Mouse (Mus musculus) midbrain, embryonic 14.5 days (tissue): ENCODE data around the gene Sh3bp5. TPM values are rescaled to one million over a fixed set of nuclear protein-coding genes. Genes with fewer than 3 reads are reported as not detected.

Experiments used
- ATAC-seq: fragments of 200-750 bp; cut with Nextera tagmentation; 2 replicates; pipeline ENCODE4 v1.8.0; 2017; ENCODE audit warnings: moderate number of reproducible peaks, moderate library complexity; ENCODE audit not compliant: low FRiP score, low TSS enrichment
- DNase-seq: peaks from one replicate; pipeline ENCODE4 v3.0.0-alpha.2; 2015
- H3K27ac ChIP-seq: fragments of 300-500 bp; sonication (generic); replicated peaks from 2 replicates; pipeline ENCODE4 v1.5.1; 2014; ENCODE audit warnings: mild to moderate bottlenecking, low read depth, low read length, moderate library complexity
- H3K27me3 ChIP-seq: fragments of 300-500 bp; sonication (generic); 2 replicates; pipeline ENCODE4 v1.6.1; 2014; ENCODE audit warnings: low read length, control low read depth, mixed read lengths; ENCODE audit not compliant: control insufficient read depth, insufficient read depth
- H3K36me3 ChIP-seq: fragments of 300-500 bp; sonication (generic); 2 replicates; pipeline ENCODE4 v1.6.1; 2014; ENCODE audit warnings: low read length, control low read depth; ENCODE audit not compliant: control insufficient read depth, insufficient read depth
- H3K4me1 ChIP-seq: fragments of 300-500 bp; sonication (generic); 2 replicates; pipeline ENCODE4 v1.6.1; 2014; ENCODE audit warnings: mild to moderate bottlenecking, antibody characterized with exemption, low read length, control low read depth; ENCODE audit not compliant: control insufficient read depth, insufficient read depth
- H3K4me2 ChIP-seq: fragments of 300-500 bp; sonication (generic); 2 replicates; pipeline ENCODE4 v1.6.1; 2014; ENCODE audit warnings: mild to moderate bottlenecking, low read length, moderate library complexity
- H3K4me3 ChIP-seq: fragments of 300-500 bp; sonication (generic); replicated peaks from 2 replicates; pipeline ENCODE4 v1.5.1; 2014; ENCODE audit warnings: low read depth, low read length
- H3K9ac ChIP-seq: fragments of 300-500 bp; sonication (generic); replicated peaks from 2 replicates; pipeline ENCODE4 v1.6.1; 2014; ENCODE audit warnings: mild to moderate bottlenecking, low read length, moderate library complexity
- H3K9me3 ChIP-seq: fragments of 300-500 bp; sonication (generic); 2 replicates; pipeline ENCODE4 v1.6.1; 2016; ENCODE audit warnings: low read length, control low read depth, mixed read lengths; ENCODE audit not compliant: control insufficient read depth
- WGBS: fragments of 180-500 bp; shearing (Covaris S2); extraction: QIAGEN DNeasy Blood & Tissue Kit; methylation state at CpG from one replicate; pipeline ENCODE4 v1.1.7; 2014; 5-methylcytosine and 5-hydroxymethylcytosine counted together
- polyA plus RNA-seq: library from polyadenylated mRNA; unstranded; fragments of >200 nt; fragmentation: Nextera tagmentation; extraction: Ambion mirVana; gene quantifications from 2 replicates; pipeline ENCODE4 v1.2.1, GENCODE M21; 2014

Sh3bp5 gene
- polyA plus RNA-seq, 1 experiment from 2014 or later, result 82.4 TPM

DNA sequence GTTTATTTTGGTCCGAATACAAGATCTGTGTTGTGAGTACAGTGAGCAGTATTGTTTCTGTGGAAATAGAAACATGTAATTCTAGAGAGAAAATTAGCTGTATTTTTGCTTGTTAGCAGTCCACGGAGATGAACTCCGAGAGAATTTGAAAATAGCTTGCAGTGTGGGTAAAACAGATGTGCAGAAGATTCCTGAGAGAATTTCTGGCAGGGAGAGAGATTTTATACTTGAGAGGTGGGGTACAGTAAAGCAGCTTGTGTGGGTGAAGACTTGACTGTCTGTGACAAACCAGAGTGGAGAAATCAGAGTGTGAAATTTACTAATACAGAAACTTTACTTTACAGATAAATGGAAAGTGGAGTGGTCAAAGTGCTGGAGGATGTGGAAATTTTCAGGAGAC, 66.5 kb downstream of the Sh3bp5 start:
- 95% methylated on average over 3 of the region's 3 CpGs for WGBS
- Histone ChIP-seq H3K36me3 (peaks cover 77% of the 10 kb centered on the region), H3K4me1 (no peaks in the 10 kb centered on the region), H3K27ac (no peak overlapping the region), H3K9ac (no peak overlapping the region), H3K9me3 (no peaks in the 10 kb centered on the region), H3K27me3 (no peaks in the 10 kb centered on the region), H3K4me2 (no peak overlapping the region), H3K4me3 (no peak overlapping the region)
- DNase-seq (no peak), ATAC-seq (no peak)

DNA sequence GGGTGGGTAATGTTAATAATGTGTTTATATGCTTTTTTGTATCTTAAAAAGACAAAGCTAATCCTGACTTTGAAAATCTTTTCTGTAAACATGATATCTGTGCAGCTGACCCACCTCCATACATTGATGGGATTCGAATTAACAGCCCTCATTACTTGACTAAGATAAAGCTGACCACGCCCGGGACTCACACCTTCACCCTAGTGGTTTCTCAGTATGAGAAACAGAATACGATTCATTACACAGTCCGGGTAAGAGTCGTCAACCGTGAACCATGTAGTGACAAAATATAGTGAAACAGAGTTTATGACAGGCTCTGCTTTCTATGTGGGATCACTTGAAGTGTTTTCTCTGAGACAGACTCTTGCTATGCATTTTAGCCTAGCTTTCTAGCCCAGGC, 67.9 kb downstream of the Sh3bp5 start:
- H3K9ac ChIP-seq, result no peak overlapping the region
- DNase-seq (no peak), ATAC-seq (no peak)
- H3K9me3 ChIP-seq, result no peaks in the 10 kb centered on the region
- no peak overlapping the region for H3K27ac ChIP-seq
- H3K4me1 ChIP-seq, result no peaks in the 10 kb centered on the region
- H3K36me3 ChIP-seq, result peaks cover 77% of the 10 kb centered on the region
- 92% methylated on average over 7 of the region's 7 CpGs for WGBS
- H3K4me2 ChIP-seq, result no peak overlapping the region
- H3K27me3 ChIP-seq, result no peaks in the 10 kb centered on the region
- H3K4me3 ChIP-seq, result no peak overlapping the region

DNA sequence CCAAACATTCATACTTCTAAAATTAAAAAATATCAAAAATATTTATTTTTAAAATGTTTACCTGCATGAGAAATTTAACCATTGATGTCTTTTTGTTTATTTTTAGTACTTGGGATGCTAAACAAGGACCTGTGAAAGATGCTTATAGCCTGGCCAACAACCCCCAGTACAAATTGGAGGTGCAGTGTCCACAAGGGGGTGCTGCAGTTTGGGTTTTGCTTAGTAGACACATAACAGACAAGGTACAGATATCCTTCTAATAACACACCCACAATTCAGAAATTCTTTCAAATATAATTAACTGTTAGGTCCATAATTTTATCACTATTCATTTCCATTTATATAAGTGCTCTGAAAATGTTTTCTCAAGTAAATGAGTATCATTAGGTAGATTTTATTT, 70.5 kb downstream of the Sh3bp5 start:
- DNase-seq, result peak; percentile 81
- no peak for ATAC-seq
- peaks cover 75% of the 10 kb centered on the region for H3K36me3 ChIP-seq
- H3K4me3 ChIP-seq, result no peak overlapping the region
- H3K27ac ChIP-seq, result no peak overlapping the region
- H3K9me3 ChIP-seq, result no peaks in the 10 kb centered on the region
- H3K4me2 ChIP-seq, result no peak overlapping the region
- H3K27me3 ChIP-seq, result no peaks in the 10 kb centered on the region
- no peak overlapping the region for H3K9ac ChIP-seq
- no peaks in the 10 kb centered on the region for H3K4me1 ChIP-seq

DNA sequence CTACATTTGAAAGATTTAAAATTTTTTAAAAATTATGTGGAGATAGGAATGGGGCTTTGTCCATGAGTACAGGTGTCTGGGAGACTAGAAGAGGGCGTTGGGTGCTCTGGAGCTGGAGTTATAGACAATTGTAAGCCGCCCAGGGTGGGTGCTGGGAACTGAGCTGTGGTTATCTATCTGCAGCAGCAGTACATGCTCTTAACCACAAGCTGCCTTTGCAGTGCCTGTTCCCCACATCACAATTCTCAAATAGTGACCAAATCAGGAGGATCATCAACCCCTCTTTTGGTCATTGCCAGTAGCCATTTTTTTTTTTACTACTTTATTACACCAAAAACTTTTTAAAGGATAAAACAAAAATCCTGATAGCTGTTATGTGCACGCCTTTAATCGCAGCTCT, 71.3 kb downstream of the Sh3bp5 start:
- Histone ChIP-seq H3K36me3 (peaks cover 73% of the 10 kb centered on the region), H3K4me2 (no peak overlapping the region), H3K4me1 (no peaks in the 10 kb centered on the region), H3K4me3 (no peak overlapping the region), H3K27me3 (no peaks in the 10 kb centered on the region), H3K27ac (no peak overlapping the region), H3K9me3 (no peaks in the 10 kb centered on the region), H3K9ac (no peak overlapping the region)
- ATAC-seq (no peak), DNase-seq (no peak)
- 98% methylated on average over 4 of the region's 4 CpGs for WGBS

DNA sequence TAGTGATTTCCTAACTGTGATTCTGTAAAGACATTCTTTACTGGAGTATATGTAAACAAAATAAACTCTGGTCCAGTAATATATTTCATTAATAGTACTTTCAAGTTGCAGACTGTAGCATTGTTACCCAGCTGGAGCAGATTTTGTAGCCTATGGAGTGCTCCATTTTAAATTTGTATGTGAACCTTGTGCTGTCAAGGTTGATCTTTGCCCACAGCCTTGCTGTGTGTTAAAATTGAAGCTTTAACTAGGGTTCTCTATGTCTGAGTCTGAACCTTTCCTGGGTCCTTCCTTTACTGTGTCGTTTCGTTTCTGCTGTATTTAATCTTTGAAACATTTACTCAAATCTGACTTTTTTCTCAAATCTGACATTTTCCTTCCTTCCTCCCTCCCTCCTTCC, 73.6 kb downstream of the Sh3bp5 start:
- Histone ChIP-seq H3K27me3 (no peaks in the 10 kb centered on the region), H3K36me3 (peaks cover 70% of the 10 kb centered on the region), H3K27ac (no peak overlapping the region), H3K9ac (no peak overlapping the region), H3K4me3 (no peak overlapping the region), H3K4me1 (no peaks in the 10 kb centered on the region), H3K9me3 (no peaks in the 10 kb centered on the region), H3K4me2 (no peak overlapping the region)
- 97% methylated on average over 2 of the region's 2 CpGs for WGBS
- DNase-seq (no peak), ATAC-seq (no peak)

DNA sequence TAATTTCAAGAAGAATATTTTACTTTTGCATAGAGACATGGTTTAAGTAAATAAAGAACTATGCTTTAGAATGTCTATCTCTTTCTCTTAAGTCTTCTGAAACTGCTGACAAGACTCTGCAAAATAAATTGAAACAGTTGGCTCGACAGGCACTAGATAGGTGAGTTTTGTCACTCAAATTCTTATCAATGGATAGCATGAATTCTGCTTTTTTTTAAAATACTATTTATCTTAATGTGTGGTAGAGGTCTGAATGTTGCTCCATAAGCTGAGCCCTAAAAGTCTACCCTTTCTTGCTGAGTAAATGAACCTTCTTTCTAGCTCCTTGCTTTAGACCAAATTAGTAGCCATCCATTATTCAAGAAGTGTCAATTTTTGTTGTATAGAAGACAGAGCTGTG, 90.5 kb downstream of the Sh3bp5 start:
- Histone ChIP-seq H3K9ac (no peak overlapping the region), H3K4me1 (no peaks in the 10 kb centered on the region), H3K9me3 (no peaks in the 10 kb centered on the region), H3K27me3 (no peaks in the 10 kb centered on the region), H3K27ac (no peak overlapping the region), H3K36me3 (peaks cover 53% of the 10 kb centered on the region), H3K4me3 (no peak overlapping the region), H3K4me2 (no peak overlapping the region)
- DNase-seq (no peak), ATAC-seq (no peak)
- 92% methylated on average over 1 of the region's 1 CpGs for WGBS

DNA sequence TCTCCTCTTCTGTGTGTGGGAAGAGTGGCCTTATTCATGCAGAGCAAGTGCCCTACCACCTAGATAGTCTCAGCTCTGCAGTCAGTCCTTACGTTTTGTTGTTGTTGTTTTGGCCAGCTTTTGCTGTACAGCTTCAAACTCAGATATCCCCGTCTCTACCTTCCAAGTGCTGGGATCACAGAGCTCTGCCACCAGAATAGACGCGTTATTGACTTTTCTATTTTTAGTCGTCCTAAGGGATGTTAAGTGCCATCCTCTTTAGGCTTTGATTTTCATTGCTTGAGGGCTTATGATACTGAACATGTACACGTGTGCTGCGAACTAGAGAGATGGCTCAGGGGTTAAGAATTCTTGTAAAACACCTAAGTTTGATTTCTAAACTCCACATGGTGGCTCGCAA, 92.6 kb downstream of the Sh3bp5 start:
- DNase-seq (no peak), ATAC-seq (no peak)
- Histone ChIP-seq H3K36me3 (peaks cover 42% of the 10 kb centered on the region), H3K9ac (no peak overlapping the region), H3K4me2 (no peak overlapping the region), H3K4me3 (no peak overlapping the region), H3K9me3 (no peaks in the 10 kb centered on the region), H3K27me3 (no peaks in the 10 kb centered on the region), H3K27ac (no peak overlapping the region), H3K4me1 (peaks cover 4% of the 10 kb centered on the region; the same call in 1 of the 2 replicates)
- 85% methylated on average over 8 of the region's 8 CpGs for WGBS

DNA sequence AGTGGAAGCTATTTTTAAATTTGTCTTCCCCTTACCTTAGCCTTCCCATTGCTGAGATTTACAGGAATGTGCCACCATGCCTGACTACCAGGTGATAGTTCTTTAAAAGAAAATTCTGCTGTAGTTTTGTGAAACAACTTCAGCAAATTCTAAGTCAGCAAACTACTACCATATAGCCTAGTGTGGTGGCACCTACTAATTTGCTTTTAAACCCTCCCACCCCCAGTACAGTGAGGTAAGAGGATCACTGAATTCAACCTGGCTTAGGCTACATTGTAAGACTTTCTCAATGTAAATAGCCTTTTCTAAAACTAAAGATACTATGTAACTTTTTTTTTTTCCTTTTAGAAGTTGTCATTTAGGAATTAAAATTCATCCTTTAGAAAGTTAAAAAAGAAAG, 97.9 kb downstream of the Sh3bp5 start:
- no peaks in the 10 kb centered on the region for H3K9me3 ChIP-seq
- H3K27me3 ChIP-seq, result no peaks in the 10 kb centered on the region
- peaks cover 17% of the 10 kb centered on the region for H3K4me1 ChIP-seq
- H3K4me3 ChIP-seq, result peak overlapping the region; percentile 92
- H3K9ac ChIP-seq, result 0 out of 2 replicates have a peak overlapping the region, but pooled peaks have one; percentile 81
- H3K4me2 ChIP-seq, result peak overlapping the region; percentile 60
- peaks cover 9% of the 10 kb centered on the region; the same call in 1 of the 2 replicates for H3K36me3 ChIP-seq
- DNase-seq, result no peak
- H3K27ac ChIP-seq, result no peak overlapping the region
- ATAC-seq, result no peak

DNA sequence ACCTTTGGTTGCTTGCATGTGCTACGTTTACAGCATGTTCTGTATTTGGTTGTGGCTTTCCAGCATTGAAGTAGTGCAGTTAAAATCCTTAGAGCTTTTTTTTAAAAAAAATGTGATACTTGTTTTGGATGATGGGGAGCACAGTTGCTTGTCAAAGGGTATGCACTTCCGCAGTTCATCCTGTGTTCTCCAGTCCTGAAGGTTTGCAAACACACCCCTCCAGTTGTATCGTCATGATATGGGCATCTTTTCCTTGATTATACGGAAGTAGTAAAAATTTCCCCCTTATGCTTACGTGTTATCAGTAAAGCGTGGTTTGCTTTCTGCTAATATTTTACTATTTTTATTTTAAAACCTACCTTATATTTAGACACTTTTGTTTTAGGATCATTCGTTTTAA, 98.5 kb downstream of the Sh3bp5 start:
- Histone ChIP-seq H3K9ac (peak overlapping the region; percentile 81), H3K4me1 (peaks cover 17% of the 10 kb centered on the region), H3K36me3 (peaks cover 7% of the 10 kb centered on the region; the same call in 1 of the 2 replicates), H3K4me2 (peak overlapping the region; percentile 60), H3K4me3 (peak overlapping the region; percentile 92), H3K27ac (peak overlapping the region; percentile 92; the same call in 1 of the 2 replicates), H3K9me3 (no peaks in the 10 kb centered on the region), H3K27me3 (no peaks in the 10 kb centered on the region)
- no peak for DNase-seq
- no peak for ATAC-seq
- WGBS, result 48% methylated on average over 7 of the region's 7 CpGs
